Mouse (Mus musculus) ES-E14 (cell line): ENCODE measurements around the gene Hacd2.

ENCODE experiments used
- CHD2 ChIP-seq: IDR thresholded peaks from 2 replicates; pipeline ENCODE4 v1.6.1; 2014; ENCODE audit warnings: mild to moderate bottlenecking, low read depth, low read length, inconsistent platforms
- ZC3H11A ChIP-seq: IDR thresholded peaks from 2 replicates; pipeline ENCODE4 v1.6.1; 2012; ENCODE audit warnings: low read depth, mild to moderate bottlenecking, inconsistent platforms, low read length, borderline replicate concordance

DNA sequence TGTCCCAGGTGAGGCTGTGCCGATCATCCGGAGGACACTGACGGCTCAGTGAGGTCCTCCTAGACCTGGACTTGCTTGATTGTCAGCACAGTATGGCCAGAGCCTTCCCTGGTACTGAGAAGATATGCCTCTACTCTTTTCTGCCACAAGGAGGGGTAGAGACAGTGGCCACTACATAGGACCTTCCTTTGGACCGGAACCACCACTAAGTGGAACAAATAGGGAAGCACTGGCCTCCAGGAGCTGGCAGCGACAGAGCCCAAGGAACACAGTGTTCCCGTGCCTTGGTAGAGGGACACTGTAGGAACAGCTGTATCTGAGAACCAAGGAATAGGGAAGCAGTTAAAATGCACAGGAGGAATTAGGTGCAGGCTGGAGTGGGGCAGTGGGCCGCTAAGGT is 44.2 kb upstream of the Hacd2 start:
- TF ChIP-seq ZC3H11A (no peak), CHD2 (no peak)
